Mouse (Mus musculus) spleen, embryonic (tissue): ENCODE measurements around the gene Thsd4.

Source experiments
- CTCF ChIA-PET: fragments of 350-600 bp; sonication (Branson Sonifier 250); formaldehyde crosslinking; loops from one replicate; lab custom pipeline; 2022; lab: Charles Lee

Thsd4 gene

DNA sequence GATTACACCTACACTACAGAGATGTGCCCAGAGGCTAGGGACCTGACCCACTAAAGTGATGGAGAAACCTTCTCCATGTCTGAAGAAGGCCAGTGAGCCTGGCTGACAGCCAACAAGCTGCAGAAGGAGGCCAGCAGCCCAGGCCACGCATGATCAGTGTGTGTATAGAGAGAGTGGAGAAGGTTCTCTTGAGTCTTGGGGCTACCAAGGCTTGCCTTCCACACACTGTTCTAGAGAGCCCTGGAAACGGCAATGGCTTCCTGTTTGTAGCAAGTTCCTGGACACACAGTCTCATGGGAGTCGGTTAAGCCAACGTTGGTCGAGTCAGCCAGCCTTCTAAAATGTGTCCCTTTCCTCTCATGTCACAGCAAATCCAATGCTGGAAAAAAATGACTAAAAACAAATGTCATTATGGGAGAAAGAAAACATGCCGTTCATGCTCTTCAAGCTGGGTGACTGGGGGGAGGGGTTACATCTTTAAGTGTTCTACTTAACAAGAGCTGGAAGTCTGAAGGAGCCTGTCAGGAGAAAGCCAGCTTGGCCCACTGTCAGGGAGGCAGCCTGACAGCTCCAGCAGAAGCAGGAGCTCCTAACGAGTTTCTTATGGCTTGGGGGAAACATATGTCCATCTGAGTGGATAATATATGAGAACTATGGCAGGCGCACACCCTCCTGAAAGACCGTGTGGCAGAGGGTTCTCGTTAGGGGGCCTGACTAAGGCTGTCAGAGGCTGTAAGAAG lies 257.1 kb downstream of the Thsd4 start:
- CTCF ChIA-PET = no interaction called here

- CTCF ChIA-PET = no interaction called here
These were observed 259.2 kb downstream of the Thsd4 start for GRCm38 (mm10) chr9:60262515-60263140.

DNA sequence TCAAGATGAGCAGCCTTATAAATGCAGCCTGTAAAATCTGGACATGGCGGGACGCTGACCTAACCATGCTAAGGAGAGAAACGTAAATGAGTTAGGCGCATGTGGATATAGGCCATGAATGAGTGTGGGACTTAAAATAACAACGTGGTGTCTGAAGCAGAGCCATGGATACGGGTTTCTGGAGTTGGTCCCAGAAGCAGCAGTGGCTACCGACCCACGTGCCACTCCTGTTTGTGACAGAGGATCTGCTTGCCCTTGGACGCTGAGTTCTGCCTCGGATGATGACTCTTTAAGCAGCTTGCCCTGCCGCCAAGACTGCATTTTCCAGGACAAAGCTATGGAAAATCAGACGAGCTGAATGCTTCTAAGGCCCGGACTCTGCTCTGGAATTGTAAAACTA lies 262.2 kb downstream of the Thsd4 start:
- CTCF ChIA-PET = no interaction called here

DNA sequence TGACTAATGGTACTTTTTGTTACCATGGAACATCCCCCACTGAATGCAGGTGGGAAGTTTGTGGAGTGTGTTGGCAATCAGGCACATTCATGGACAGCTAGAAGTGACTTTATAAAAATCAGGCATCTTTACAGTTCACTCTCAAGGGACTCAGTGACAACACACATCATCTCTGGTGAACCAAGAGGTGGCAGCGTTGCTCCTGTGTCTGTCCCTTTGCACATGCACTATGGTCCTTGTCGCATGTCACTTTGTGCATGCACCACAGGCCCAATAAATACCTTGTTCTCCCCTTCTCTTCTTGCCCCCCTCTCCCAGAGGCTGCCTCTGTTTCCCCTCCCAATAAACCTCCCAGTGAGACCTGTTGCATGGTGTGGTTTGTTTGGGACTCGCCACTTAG lies 270.1 kb downstream of the Thsd4 start:
- CTCF ChIA-PET = no interaction called here

DNA sequence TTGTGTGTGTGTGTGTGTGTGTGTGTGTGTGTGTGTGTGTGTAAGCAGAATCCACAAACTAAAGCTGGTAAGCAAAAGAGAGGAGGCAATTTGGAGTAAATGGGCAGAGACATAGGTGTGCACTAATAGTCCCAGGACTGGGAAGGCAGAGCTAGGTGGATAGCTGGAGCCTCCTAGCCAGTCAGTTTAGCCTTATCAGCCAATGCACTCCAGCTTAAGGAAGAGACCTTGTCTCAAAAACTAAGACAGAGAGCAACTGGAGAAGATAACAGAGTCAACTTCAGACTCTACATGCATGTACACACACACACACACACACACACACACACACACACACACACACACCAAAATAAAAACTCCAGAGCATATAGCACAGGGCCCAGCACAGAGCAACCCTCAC lies 271.4 kb downstream of the Thsd4 start:
- CTCF ChIA-PET = no interaction called here

- CTCF ChIA-PET = no interaction called here
These were observed 273.8 kb downstream of the Thsd4 start for GRCm38 (mm10) chr9:60247998-60248397.

GRCm38 (mm10) chr9:60244943-60245342 lies 276.9 kb downstream of the Thsd4 start:
- CTCF ChIA-PET = interaction anchor here (0.7 kb wide), 2 partner anchors 152 to 536 kb away, joined by 4 to 5 read pairs; no protein-coding TSS in a partner anchor

GRCm38 (mm10) chr9:60243503-60243902 lies 278.3 kb downstream of the Thsd4 start:
- CTCF ChIA-PET = no interaction called here

GRCm38 (mm10) chr9:60237667-60238066 lies 284.2 kb downstream of the Thsd4 start:
- CTCF ChIA-PET = no interaction called here

- CTCF ChIA-PET = interaction anchor here (0.7 kb wide), 1 partner anchor 10 kb away, joined by 6 read pairs; no protein-coding TSS in a partner anchor
These were observed 285.7 kb downstream of the Thsd4 start for GRCm38 (mm10) chr9:60236155-60236554.

DNA sequence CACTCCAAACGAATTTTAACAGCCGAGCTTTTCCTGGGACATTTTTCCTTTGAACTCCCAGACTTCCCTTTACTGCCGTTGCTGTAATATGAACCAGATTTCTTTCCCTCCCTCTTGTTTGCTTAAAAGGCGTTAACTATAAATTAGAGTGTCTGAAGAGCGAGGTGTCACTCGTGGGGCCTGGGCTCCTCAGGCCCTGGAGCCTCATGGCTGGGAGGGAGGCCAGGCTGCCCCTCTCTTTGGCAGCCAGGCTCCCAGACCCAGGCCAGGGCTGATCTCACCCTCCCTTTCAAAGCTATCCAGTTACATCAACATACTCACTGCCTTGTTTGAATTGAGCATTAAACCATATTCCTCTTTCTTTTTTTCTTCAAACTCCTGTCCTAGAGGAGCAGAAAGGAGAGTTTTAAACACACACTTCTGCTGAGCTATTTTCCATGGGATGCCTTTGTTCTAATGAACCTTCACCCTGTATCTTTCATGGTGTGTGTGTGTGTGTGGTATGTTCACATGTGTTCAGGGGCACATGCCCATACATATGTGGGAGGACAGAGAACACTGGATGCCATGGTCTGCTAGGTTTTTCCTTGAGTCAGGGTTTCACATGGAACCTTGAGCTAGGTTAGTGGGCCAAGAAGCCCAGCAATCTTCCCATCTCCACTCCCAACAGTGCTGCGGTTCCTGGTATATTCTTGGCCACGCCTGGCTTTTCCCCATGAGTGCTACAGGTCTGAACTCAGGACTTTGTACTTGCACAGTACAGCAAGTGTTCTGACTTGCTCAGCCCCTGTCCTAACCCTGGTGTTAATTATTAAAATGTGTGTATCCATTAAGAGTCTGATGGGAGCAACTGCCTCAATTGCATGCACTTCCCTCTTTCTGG lies 287.4 kb downstream of the Thsd4 start:
- CTCF ChIA-PET = no interaction called here

- CTCF ChIA-PET = no interaction called here
These were observed 289.6 kb downstream of the Thsd4 start for GRCm38 (mm10) chr9:60231981-60232881.

- CTCF ChIA-PET = no interaction called here
These were observed 292.4 kb downstream of the Thsd4 start for GRCm38 (mm10) chr9:60229496-60229895.

GRCm38 (mm10) chr9:60227727-60228126 lies 294.1 kb downstream of the Thsd4 start:
- CTCF ChIA-PET = no interaction called here

DNA sequence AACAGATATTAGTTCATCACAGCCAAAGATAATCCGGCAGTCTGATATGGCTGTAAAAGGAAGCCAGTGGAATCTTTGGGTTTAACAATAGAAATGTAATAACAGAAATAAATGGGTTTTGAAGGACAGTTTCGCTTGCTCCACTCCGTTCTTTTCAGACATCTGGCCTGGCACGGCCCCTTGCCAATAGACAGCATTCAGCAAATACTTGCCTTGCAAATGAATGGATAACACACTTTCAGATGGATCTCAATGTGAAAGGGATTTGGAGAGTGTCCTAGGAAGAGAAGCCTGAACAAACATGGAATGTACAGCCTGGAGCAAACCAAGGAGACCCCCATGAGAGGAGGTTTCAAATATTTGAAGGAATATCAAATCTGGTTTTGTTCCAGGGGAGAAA lies 295.2 kb downstream of the Thsd4 start:
- CTCF ChIA-PET = no interaction called here

DNA sequence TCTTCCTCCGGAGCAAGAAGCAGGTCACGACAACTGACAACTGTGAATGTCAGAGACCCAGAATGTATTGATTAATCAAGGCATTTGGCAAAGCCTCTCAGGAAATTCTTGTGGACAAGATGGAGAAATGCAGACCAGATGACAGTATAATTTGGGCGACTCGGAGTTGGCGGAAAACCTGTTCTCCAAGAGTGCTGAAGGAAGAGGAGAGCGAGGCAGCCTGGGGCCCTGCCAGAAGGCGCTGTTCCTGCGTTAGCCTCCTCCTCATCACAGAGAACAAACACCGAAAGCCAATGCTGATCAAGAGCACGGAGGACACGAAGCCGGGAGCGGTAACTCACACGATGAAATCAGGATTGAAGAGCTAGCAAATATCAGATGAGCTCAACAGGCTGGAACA lies 295.7 kb downstream of the Thsd4 start:
- CTCF ChIA-PET = no interaction called here

DNA sequence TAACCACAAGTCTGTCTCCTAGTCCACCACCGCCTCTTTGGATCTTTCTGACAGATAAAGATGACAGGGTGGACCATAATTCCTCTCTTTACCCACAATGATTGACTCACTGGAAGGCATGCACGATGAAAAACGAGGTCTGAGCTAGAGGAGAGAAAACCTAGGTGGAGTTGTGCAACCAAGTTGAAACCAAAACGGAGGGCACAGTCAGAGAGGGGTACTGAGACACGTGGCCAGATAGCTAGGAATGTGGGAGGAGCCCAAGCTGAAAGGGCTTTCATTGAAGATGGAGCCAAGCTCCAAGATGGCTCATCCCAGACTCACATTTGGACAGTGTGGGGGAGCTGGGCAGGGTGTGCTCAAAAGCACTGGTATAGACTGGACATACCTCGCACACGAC lies 296.4 kb downstream of the Thsd4 start:
- CTCF ChIA-PET = no interaction called here

DNA sequence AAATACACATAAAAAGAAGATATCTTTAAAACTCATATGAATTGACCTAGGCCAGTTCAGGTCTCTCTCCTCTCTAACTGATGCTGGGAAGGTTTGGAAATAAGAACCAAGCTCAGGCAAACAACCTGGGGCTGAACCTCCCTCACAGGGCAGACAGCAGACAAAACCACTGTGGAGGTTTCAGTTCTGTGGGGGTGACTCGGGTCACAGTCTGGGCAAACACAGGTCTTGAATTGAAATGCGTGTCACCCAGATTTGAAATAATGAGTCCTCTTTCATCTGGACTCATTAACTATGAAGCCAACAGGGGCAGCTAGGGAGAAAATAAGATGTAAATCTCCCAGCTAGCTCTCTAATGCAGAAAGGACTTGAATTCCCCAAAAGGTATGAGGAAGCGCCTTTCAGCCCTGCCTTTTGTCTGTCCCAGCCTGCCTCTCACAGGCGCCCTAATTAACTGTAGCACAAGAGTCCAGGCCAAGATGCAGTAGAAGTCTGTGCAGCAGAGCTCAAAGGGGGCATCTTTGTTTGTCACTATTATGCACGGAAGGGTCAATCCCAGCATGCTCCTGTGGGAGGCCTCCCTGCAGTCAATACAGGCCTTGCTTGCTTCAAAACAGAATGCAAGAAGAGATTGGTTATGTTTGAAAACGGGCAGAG lies 297.7 kb downstream of the Thsd4 start:
- CTCF ChIA-PET = no interaction called here

DNA sequence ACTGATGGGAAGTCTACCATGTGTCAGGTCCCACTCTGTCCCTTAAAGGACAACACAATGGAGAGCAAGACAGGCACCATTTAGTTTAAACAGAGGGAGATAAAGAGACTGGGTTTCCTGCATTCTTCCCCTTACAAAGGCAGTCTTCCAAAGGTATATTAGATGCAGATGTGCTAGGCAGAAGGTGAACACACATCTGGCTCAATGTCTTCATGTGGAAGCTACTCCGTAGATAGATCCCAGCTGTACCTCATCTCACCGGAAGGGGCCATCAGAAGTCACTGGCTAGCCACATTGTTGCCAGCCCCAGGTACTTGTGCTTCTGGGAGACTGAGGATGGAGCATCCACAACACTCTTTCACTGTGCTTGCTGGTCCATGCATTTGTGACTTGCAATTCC lies 301.4 kb downstream of the Thsd4 start:
- CTCF ChIA-PET = no interaction called here

DNA sequence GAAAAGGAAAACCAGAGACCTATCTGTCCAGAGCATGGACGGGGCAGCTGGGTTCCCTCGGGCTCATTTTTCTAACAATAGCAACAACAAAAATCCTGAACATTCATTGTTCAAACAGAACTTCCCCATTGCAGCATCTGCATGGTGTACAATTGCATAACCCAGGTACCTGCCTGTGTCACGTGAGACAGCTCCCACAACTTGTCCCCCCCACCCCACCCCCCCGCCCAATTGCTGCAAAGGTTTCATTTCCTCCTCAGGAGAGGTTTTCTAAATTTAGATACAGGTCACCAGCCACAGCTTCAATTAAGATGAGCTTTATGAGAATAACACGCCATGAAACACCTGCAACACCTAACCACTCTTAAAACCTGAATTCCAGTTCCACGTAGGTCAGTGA lies 303.4 kb downstream of the Thsd4 start:
- CTCF ChIA-PET = no interaction called here

- CTCF ChIA-PET = no interaction called here
These were observed 305.8 kb downstream of the Thsd4 start for GRCm38 (mm10) chr9:60216029-60216428.
